Mouse (Mus musculus): Measurements from ENCODE around the gene Sympk. TPM values are rescaled to one million over a fixed set of nuclear protein-coding genes. Genes with fewer than 3 reads are reported as not detected.
"Not testable (repeated sequence)": the region's sequence is repeated elsewhere in the genome, so short reads cannot be mapped to it uniquely, and the experiment has no call there.

Gene Sympk
- polyA plus RNA-seq, 1 experiment: not detected

GRCm38 (mm10) chr7:19054047-19054776 is 30.0 kb downstream of the Sympk start, which contains the start of gene Rsph6a:
TSS of gene Rsph6a (plus strand) at chr7:19054690.
- Histone ChIP-seq H3K4me3 (ENCODE audit: insufficient read depth, low read depth, low read length) (no peak within 1 kb of the TSS), H3K27ac (ENCODE audit: insufficient read depth, low read depth, low read length) (peak within 1 kb of the TSS; percentile 94), H3K4me1 (ENCODE audit: control insufficient read depth, insufficient read depth, low read length) (peaks cover 57% of the 10 kb centered on the region)
- peak; percentile 69 for TF ChIP-seq CTCF (IDR thresholded peaks at IDR 0.05; ENCODE audit: insufficient read depth, low read depth, low read length)
- no peak for TF ChIP-seq POLR2A (IDR thresholded peaks at IDR 0.05; ENCODE audit: insufficient read depth, low read depth, low read length)
- WGBS: 20% methylated on average over 32 of the region's 33 CpGs

GRCm38 (mm10) chr7:19054777-19055076 is 30.6 kb downstream of the Sympk start:
- TF ChIP-seq POLR2A (IDR thresholded peaks at IDR 0.05; ENCODE audit: insufficient read depth, low read depth, low read length): no peak
- TF ChIP-seq CTCF (IDR thresholded peaks at IDR 0.05; ENCODE audit: insufficient read depth, low read depth, low read length): no peak
- 60% methylated on average over 9 of the region's 9 CpGs for WGBS

DNA sequence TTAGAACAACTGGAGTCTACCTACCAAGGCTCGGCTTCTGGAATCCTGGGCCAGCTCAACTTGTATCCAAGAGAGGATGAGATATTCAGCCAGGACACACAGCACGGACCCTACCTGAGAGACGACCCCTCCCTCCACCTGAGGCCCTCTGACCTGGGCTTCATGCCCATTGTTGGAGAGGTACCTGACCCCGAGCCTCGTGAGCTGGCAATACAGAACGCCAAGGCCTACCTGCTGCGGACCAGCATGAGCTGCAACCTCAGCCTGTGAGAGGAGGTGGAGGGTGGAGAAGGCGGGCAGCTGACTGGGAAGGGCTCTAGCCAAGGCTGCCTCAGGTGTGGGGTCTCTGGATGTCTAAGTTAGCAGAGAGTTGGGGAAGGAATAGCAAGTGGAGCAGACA is 30.9 kb downstream of the Sympk start:
- TF ChIP-seq POLR2A (IDR thresholded peaks at IDR 0.05; ENCODE audit: insufficient read depth, low read depth, low read length) (no peak), CTCF (IDR thresholded peaks at IDR 0.05; ENCODE audit: insufficient read depth, low read depth, low read length) (no peak)
- peaks cover 51% of the 10 kb centered on the region for H3K4me1 ChIP-seq (ENCODE audit: control insufficient read depth, insufficient read depth, low read length)
- 92% methylated on average over 8 of the region's 8 CpGs for WGBS

More at GRCm38 (mm10) chr7:19054777-19055076, 30.6 kb downstream of the Sympk start:
- Histone ChIP-seq H3K4me1 (ENCODE audit: control insufficient read depth, insufficient read depth, low read length) (peaks cover 54% of the 10 kb centered on the region), H3K27ac (ENCODE audit: insufficient read depth, low read depth, low read length) (peak overlapping the region; percentile 16; the same call in 1 of the 2 replicates), H3K4me3 (ENCODE audit: insufficient read depth, low read depth, low read length) (no peak overlapping the region)

DNA sequence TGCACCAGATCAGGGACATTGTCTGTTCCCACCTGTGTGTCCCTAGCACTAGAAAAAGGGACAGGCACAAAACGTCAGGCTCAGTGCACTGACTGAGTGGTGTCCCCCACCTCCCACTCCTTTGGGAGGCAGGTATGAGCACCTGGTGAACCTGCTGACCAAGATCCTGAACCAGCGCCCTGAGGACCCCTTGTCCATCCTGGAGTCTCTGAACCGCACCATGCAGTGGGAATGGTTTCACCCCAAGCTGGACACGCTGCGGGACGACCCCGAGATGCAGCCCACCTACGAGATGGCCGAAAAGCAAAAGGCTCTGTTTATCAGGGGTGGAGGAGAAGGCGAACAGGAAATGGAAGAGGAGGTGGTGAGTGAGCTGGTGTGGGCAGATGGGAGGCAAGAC is 33.2 kb downstream of the Sympk start:
- H3K27ac ChIP-seq (ENCODE audit: insufficient read depth, low read depth, low read length): no peak overlapping the region
- WGBS: 88% methylated on average over 10 of the region's 10 CpGs
- TF ChIP-seq POLR2A (IDR thresholded peaks at IDR 0.05; ENCODE audit: insufficient read depth, low read depth, low read length) (no peak), CTCF (IDR thresholded peaks at IDR 0.05; ENCODE audit: insufficient read depth, low read depth, low read length) (no peak)
- H3K4me3 ChIP-seq (ENCODE audit: insufficient read depth, low read depth, low read length): no peak overlapping the region
- peaks cover 29% of the 10 kb centered on the region for H3K4me1 ChIP-seq (ENCODE audit: control insufficient read depth, insufficient read depth, low read length)

More for the DNA sequence above, 30.9 kb downstream of the Sympk start:
- Histone ChIP-seq H3K4me3 (ENCODE audit: insufficient read depth, low read depth, low read length) (no peak overlapping the region), H3K27ac (ENCODE audit: insufficient read depth, low read depth, low read length) (no peak overlapping the region)

GRCm38 (mm10) chr7:19065896-19066295 is 41.7 kb downstream of the Sympk start:
- H3K4me1 ChIP-seq (ENCODE audit: control insufficient read depth, insufficient read depth, low read length): peaks cover 7% of the 10 kb centered on the region
- H3K27ac ChIP-seq (ENCODE audit: insufficient read depth, low read depth, low read length): no peak overlapping the region
- peak overlapping the region; percentile 23 for H3K4me3 ChIP-seq (ENCODE audit: insufficient read depth, low read depth, low read length)
- TF ChIP-seq POLR2A (IDR thresholded peaks at IDR 0.05; ENCODE audit: insufficient read depth, low read depth, low read length): no peak
- no peak for TF ChIP-seq CTCF (IDR thresholded peaks at IDR 0.05; ENCODE audit: insufficient read depth, low read depth, low read length)
- WGBS: 59% methylated on average over 13 of the region's 13 CpGs

GRCm38 (mm10) chr7:19067063-19067462 is 42.9 kb downstream of the Sympk start:
- 54% methylated on average over 14 of the region's 14 CpGs for WGBS
- H3K4me1 ChIP-seq (ENCODE audit: control insufficient read depth, insufficient read depth, low read length): peaks cover 7% of the 10 kb centered on the region
- H3K27ac ChIP-seq (ENCODE audit: insufficient read depth, low read depth, low read length): no peak overlapping the region
- TF ChIP-seq POLR2A (IDR thresholded peaks at IDR 0.05; ENCODE audit: insufficient read depth, low read depth, low read length): no peak
- TF ChIP-seq CTCF (IDR thresholded peaks at IDR 0.05; ENCODE audit: insufficient read depth, low read depth, low read length): no peak
- H3K4me3 ChIP-seq (ENCODE audit: insufficient read depth, low read depth, low read length): no peak overlapping the region

- H3K27ac ChIP-seq (ENCODE audit: insufficient read depth, low read depth, low read length): no peak overlapping the region
- WGBS: 69% methylated on average over 14 of the region's 14 CpGs
- no peak for TF ChIP-seq CTCF (IDR thresholded peaks at IDR 0.05; ENCODE audit: insufficient read depth, low read depth, low read length)
- no peak for TF ChIP-seq POLR2A (IDR thresholded peaks at IDR 0.05; ENCODE audit: insufficient read depth, low read depth, low read length)
- peaks cover 7% of the 10 kb centered on the region for H3K4me1 ChIP-seq (ENCODE audit: control insufficient read depth, insufficient read depth, low read length)
- no peak overlapping the region for H3K4me3 ChIP-seq (ENCODE audit: insufficient read depth, low read depth, low read length)
These were observed 43.8 kb downstream of the Sympk start for GRCm38 (mm10) chr7:19067935-19068334.

DNA sequence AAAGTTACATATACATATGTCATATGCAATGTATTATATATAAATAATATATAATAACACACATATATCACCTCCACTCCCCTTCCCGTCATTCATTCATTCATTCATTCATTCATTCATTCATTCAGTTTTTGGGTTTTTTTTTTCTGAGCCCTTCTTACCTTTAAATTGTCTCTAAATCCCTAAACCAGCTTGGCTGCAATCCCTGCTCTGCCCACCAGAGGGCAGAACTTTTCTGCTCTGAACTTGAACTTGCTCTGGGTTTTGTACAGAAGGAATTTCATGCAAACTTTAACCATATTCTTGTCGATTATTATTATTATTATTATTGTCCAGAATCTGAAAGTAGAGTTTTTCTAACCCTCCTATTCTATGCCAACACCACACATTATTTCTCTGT is 44.5 kb downstream of the Sympk start:
- WGBS: 4% methylated on average over 2 of the region's 2 CpGs
- no peak overlapping the region for H3K4me3 ChIP-seq (ENCODE audit: insufficient read depth, low read depth, low read length)
- H3K27ac ChIP-seq (ENCODE audit: insufficient read depth, low read depth, low read length): no peak overlapping the region
- TF ChIP-seq POLR2A (IDR thresholded peaks at IDR 0.05; ENCODE audit: insufficient read depth, low read depth, low read length) (no peak), CTCF (IDR thresholded peaks at IDR 0.05; ENCODE audit: insufficient read depth, low read depth, low read length) (no peak)
- H3K4me1 ChIP-seq (ENCODE audit: control insufficient read depth, insufficient read depth, low read length): peaks cover 7% of the 10 kb centered on the region

GRCm38 (mm10) chr7:19069500-19069899 is 45.3 kb downstream of the Sympk start:
- H3K27ac ChIP-seq (ENCODE audit: insufficient read depth, low read depth, low read length): no peak overlapping the region
- peaks cover 7% of the 10 kb centered on the region for H3K4me1 ChIP-seq (ENCODE audit: control insufficient read depth, insufficient read depth, low read length)
- H3K4me3 ChIP-seq (ENCODE audit: insufficient read depth, low read depth, low read length): no peak overlapping the region
- no peak for TF ChIP-seq POLR2A (IDR thresholded peaks at IDR 0.05; ENCODE audit: insufficient read depth, low read depth, low read length)
- TF ChIP-seq CTCF (IDR thresholded peaks at IDR 0.05; ENCODE audit: insufficient read depth, low read depth, low read length): no peak
- 54% methylated on average over 3 of the region's 3 CpGs for WGBS

DNA sequence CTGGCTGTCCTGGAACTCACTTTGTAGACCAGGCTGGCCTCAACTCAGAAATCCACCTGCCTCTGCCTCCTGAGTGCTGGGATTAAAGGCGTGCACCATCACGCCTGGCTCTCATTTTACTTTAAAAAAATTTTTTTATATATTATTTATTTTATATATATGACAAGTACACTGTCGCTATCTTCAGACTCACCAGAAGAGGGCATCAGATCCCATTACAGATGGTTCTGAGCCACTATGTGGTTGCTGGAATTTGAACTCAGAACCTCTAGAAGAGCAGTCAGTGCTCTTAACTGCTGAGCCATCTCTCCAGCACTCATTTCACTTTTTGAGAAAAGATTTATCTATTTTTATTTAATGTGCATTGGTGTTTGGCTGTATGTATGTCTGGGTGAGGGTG is 46.8 kb downstream of the Sympk start:
- WGBS: 58% methylated on average over 3 of the region's 3 CpGs
- H3K4me3 ChIP-seq (ENCODE audit: insufficient read depth, low read depth, low read length); H3K4me1 ChIP-seq (ENCODE audit: control insufficient read depth, insufficient read depth, low read length); H3K27ac ChIP-seq (ENCODE audit: insufficient read depth, low read depth, low read length): not testable (repeated sequence)

All from olfactory bulb, adult 2 months (tissue).